Mouse (Mus musculus): ENCODE measurements at regions not wholly inside any gene's neighbourhood (a gene's known extent, or its start where the extent isn't known, plus 50 kb on each side); places are given as distances from the start of the nearest gene placed in this dataset.
A peak's percentile ranks its signal among the peaks of the same experiment; 100 is the strongest.

DNA sequence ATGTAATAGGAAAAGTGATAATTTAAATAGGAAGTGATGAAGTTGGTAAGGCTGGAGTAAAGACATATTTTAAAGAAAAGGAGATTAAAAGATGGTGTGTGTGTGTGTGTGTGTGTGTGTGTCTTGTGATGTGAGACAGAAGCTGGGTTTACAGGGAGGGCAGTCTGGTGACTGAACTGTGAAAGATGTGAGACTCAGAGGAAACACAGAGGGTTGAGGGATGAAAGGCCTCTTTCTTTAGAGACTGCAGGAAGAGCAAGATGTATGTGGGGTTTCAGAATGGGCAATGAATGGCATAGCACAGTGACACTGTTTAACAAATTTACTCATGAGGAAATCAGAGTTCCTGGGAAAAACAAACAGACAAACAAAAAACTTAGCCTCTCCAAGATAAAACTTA lies 549.2 kb downstream of the Etv1 start:
- Histone ChIP-seq H3K4me1 (ENCODE audit: insufficient read depth, low read length) (no peaks in the 10 kb centered on the region), H3K4me2 (ENCODE audit: low read depth, low read length) (no peak overlapping the region), H3K9ac (replicated peaks; ENCODE audit: low read length) (no peak overlapping the region), H3K4me3 (ENCODE audit: low read length) (no peak overlapping the region), H3K36me3 (ENCODE audit: insufficient read depth, low read length) (no peaks in the 10 kb centered on the region), H3K27ac (no peak overlapping the region), H3K27me3 (ENCODE audit: insufficient read depth, low read length) (no peaks in the 10 kb centered on the region), H3K9me3 (ENCODE audit: low read length) (no peaks in the 10 kb centered on the region)
- no peak for TF ChIP-seq CTCF (IDR thresholded peaks at IDR 0.05; ENCODE audit: low read depth)
- DNase-seq (ENCODE audit: low spot score) (no peak), ATAC-seq (no peak)

DNA sequence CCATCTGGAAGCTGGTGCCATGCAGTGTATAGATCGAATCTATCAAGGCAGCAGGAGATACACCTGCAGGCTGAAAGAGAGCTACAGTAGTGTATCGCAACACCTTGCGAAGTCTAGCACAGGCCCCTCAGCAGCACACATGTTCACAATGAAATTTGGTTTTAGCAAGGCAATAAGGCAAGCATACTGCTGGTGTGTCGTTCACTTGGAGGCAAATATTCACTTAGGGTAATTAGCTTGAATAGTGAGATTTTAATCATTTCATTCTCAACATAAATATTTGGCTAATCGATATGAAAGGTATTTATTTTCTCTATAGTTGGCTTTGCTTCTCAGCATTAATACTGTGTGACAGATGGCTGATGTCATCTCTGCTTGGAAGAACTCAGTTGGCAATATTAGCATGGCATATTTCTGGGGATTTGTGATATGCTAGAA lies 559.9 kb downstream of the Etv1 start:
- H3K4me3 ChIP-seq (ENCODE audit: low read length): no peak overlapping the region
- 66% methylated on average over 5 of the region's 5 CpGs for WGBS
- no peak overlapping the region for H3K9ac ChIP-seq (replicated peaks; ENCODE audit: low read length)
- H3K4me2 ChIP-seq (ENCODE audit: low read depth, low read length): no peak overlapping the region
- ATAC-seq (peak; percentile 75), DNase-seq (ENCODE audit: low spot score) (peak; percentile 27)
- H3K9me3 ChIP-seq (ENCODE audit: low read length): no peaks in the 10 kb centered on the region
- H3K27ac ChIP-seq: no peak overlapping the region
- H3K27me3 ChIP-seq (ENCODE audit: insufficient read depth, low read length): no peaks in the 10 kb centered on the region
- H3K4me1 ChIP-seq (ENCODE audit: insufficient read depth, low read length): no peaks in the 10 kb centered on the region
- no peak for TF ChIP-seq CTCF (IDR thresholded peaks at IDR 0.05; ENCODE audit: low read depth)
- no peaks in the 10 kb centered on the region for H3K36me3 ChIP-seq (ENCODE audit: insufficient read depth, low read length)

DNA sequence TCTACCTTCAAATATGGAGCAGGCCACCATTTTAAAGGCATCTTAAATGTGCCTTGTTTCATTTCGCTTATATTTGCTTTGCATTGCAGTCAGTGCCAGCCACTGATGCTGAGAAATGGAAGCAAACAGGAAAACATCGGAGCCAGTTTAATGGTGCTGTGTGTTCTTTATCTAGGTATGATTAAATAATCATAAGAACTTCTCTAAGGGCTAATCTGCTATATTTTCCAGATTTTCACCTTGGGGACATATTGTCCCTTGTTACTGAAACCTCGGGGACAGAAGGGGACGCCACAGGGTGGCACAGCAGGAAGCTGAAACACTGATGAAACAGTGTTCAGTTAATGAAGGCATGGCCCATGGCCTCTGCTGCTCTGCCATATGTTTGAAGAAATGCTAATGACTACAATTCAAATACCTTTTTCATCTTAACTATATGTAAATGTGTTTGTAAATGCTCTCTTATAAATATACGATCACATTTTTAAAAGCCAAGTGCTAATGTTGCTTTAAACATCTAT lies 562.6 kb downstream of the Etv1 start:
- no peaks in the 10 kb centered on the region for H3K9me3 ChIP-seq (ENCODE audit: low read length)
- no peaks in the 10 kb centered on the region for H3K36me3 ChIP-seq (ENCODE audit: insufficient read depth, low read length)
- no peak overlapping the region for H3K27ac ChIP-seq
- peak; percentile 81 for ATAC-seq
- no peak overlapping the region for H3K9ac ChIP-seq (replicated peaks; ENCODE audit: low read length)
- no peaks in the 10 kb centered on the region for H3K4me1 ChIP-seq (ENCODE audit: insufficient read depth, low read length)
- H3K4me2 ChIP-seq (ENCODE audit: low read depth, low read length): no peak overlapping the region
- no peak for TF ChIP-seq CTCF (IDR thresholded peaks at IDR 0.05; ENCODE audit: low read depth)
- no peak overlapping the region for H3K4me3 ChIP-seq (ENCODE audit: low read length)
- H3K27me3 ChIP-seq (ENCODE audit: insufficient read depth, low read length): no peaks in the 10 kb centered on the region
- WGBS: 59% methylated on average over 5 of the region's 5 CpGs
- DNase-seq (ENCODE audit: low spot score): peak; percentile 64

DNA sequence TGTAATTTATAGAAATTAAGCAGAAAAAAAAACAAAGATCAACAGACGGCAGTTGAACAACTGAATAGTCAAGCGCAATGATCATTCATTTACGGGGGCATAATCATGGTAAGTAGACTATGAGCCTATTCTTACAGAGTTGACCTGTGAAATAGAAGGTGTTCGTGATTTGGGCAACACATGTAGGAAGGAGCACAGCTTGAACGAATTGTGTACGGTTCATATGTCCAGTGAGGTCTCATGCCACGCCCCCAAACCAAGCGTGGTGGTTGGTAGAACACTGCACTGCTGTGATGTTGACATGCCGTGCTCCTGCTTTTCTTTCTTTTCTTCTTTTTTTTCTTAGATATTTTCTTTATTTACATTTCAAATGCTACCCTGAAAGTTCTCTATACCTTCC lies 563.1 kb downstream of the Etv1 start:
- 65% methylated on average over 9 of the region's 9 CpGs for WGBS
- no peak overlapping the region for H3K27ac ChIP-seq
- no peak overlapping the region for H3K9ac ChIP-seq (replicated peaks; ENCODE audit: low read length)
- H3K36me3 ChIP-seq (ENCODE audit: insufficient read depth, low read length): no peaks in the 10 kb centered on the region
- no peaks in the 10 kb centered on the region for H3K27me3 ChIP-seq (ENCODE audit: insufficient read depth, low read length)
- no peak for TF ChIP-seq CTCF (IDR thresholded peaks at IDR 0.05; ENCODE audit: low read depth)
- H3K4me3 ChIP-seq (ENCODE audit: low read length): no peak overlapping the region
- no peaks in the 10 kb centered on the region for H3K9me3 ChIP-seq (ENCODE audit: low read length)
- peak; percentile 79 for ATAC-seq
- H3K4me2 ChIP-seq (ENCODE audit: low read depth, low read length): no peak overlapping the region
- DNase-seq (ENCODE audit: low spot score): peak; percentile 53
- H3K4me1 ChIP-seq (ENCODE audit: insufficient read depth, low read length): no peaks in the 10 kb centered on the region

DNA sequence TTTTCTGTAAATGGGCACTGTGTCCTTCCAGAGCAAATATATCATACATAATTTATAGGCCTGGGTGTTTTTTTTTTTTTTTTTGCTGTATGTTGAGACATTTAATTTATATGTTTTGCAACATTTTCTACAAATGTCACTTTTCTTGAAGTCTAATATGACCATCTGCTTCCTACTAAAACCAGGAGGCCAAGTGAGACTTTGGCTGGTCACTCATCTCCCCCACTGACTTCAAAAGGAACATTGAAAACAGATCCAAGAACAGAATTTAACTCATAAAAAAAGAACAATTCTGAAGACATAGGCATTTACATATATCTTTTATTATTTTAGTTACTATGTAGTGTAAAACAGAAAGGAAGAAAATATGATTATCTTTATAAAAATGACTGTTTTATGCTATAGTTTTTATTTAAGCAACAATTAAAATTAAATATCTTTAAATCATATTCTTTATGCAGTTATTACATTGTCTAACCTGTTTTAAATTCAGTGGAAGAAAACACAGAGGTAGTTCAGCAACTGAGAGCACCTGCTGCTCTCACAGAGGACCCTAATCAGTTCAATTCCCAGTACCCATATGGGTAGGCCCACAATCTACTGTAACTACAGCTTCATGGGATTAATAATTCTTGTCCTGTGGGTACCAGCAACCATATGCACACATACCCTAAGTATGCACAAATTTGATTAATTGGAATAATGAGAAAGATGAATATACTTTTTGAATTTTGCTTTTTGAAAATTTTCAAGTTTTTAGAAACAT lies 592.5 kb downstream of the Etv1 start:
- DNase-seq (ENCODE audit: low spot score) (no peak), ATAC-seq (no peak)
- Histone ChIP-seq H3K9me3 (ENCODE audit: low read length) (no peaks in the 10 kb centered on the region), H3K9ac (replicated peaks; ENCODE audit: low read length) (no peak overlapping the region), H3K4me3 (ENCODE audit: low read length) (no peak overlapping the region), H3K36me3 (ENCODE audit: insufficient read depth, low read length) (no peaks in the 10 kb centered on the region), H3K4me1 (ENCODE audit: insufficient read depth, low read length) (no peaks in the 10 kb centered on the region), H3K27ac (no peak overlapping the region), H3K27me3 (ENCODE audit: insufficient read depth, low read length) (no peaks in the 10 kb centered on the region), H3K4me2 (ENCODE audit: low read depth, low read length) (no peak overlapping the region)
- no peak for TF ChIP-seq CTCF (IDR thresholded peaks at IDR 0.05; ENCODE audit: low read depth)

DNA sequence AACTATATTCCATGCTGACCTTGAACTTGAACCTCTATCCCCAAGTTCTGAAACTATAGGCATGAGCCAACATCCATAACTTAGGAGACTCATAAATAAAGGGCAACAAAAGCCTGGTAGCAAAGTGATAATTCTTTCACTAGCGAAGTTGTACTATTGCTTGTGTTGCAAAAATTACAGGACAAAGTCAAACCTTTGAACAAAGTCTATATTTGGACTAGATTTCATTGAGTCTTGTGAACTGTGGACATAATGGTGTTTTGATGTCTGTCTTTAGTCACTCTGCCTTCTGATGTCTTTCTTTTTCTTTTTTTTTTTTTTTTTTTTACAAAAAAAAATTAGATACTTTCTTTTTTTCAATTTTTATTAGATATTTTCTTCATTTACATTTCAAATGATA lies 594.5 kb downstream of the Etv1 start:
- no peak overlapping the region for H3K4me2 ChIP-seq (ENCODE audit: low read depth, low read length)
- no peaks in the 10 kb centered on the region for H3K36me3 ChIP-seq (ENCODE audit: insufficient read depth, low read length)
- H3K4me3 ChIP-seq (ENCODE audit: low read length): no peak overlapping the region
- no peak overlapping the region for H3K27ac ChIP-seq
- H3K9me3 ChIP-seq (ENCODE audit: low read length): no peaks in the 10 kb centered on the region
- no peaks in the 10 kb centered on the region for H3K4me1 ChIP-seq (ENCODE audit: insufficient read depth, low read length)
- TF ChIP-seq CTCF (IDR thresholded peaks at IDR 0.05; ENCODE audit: low read depth): no peak
- DNase-seq (ENCODE audit: low spot score): no peak
- H3K9ac ChIP-seq (replicated peaks; ENCODE audit: low read length): no peak overlapping the region
- 95% methylated on average over 1 of the region's 1 CpGs for WGBS
- no peaks in the 10 kb centered on the region for H3K27me3 ChIP-seq (ENCODE audit: insufficient read depth, low read length)
- no peak for ATAC-seq

Data from hindbrain, postnatal 0 days (tissue).